Mouse (Mus musculus) B cell, adult 2 months (primary cell): ENCODE data around the gene Ttf1.
"Not testable (repeated sequence)": the region's sequence is repeated elsewhere in the genome, so short reads cannot be mapped to it uniquely, and the experiment has no call there.

Experiments used
- DNase-seq, 2 experiments: peaks; one replicate each; pipeline ENCODE4 v3.0.0; 2022

The Ttf1 gene

DNA sequence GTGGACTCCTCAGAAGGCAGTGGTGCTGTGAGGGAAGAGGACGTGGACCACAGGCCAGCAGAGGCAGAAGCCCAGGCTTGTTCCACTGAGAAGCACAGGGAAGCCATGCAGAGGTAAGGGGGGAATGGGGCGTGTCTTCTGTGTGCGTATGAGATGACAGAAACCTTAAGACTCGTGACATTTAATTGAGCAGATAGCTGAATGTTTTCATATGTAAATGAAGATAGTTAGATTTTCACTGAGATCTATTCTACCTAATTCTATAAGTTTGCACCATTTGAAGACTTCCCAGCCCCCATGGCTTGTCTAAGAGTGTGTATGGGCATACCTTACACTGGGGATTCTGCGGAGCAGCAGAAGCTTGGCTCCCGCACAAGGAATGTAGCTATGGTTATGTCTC is 5.7 kb downstream of the Ttf1 start:
- DNase-seq = no peak

DNA sequence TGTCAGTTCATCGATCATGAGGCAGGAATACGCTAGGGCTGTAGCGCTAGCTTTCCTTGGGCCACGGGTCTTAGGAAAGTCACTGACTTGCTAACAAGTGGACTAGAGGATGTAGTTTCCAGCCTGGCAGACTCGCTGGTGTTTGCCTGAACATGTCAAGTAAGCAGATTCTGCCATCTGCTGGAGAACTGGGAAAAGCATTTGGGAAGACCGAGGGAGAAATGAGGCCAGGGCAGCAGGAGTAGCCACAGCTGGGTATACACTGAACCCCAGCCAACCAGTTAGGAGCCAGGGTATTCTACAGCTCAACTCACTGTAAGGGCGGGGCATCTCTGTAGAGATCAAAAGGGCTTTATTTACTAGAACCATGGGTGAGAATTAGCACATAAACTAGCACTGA is 6.3 kb downstream of the Ttf1 start:
- no peak for DNase-seq

DNA sequence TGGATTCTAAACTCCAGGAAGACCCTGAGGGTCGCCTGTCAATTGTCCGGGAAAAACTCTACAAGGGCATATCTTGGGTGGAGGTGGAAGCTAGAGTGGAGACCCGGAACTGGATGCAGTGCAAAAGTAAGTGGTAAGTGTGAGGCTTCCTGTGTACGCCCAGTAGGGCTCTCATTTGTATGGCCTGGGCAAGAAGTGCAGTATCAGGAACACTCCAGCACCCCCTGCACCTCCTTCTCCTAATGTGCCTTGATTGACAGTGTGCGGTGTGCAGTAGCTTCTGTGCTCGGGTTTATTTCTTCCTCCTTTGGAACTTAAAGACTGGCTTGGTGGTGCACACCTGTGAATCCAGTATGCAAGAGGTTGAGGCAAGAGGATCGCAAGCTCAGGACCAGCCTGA is 14.6 kb downstream of the Ttf1 start:
- DNase-seq = no peak

DNA sequence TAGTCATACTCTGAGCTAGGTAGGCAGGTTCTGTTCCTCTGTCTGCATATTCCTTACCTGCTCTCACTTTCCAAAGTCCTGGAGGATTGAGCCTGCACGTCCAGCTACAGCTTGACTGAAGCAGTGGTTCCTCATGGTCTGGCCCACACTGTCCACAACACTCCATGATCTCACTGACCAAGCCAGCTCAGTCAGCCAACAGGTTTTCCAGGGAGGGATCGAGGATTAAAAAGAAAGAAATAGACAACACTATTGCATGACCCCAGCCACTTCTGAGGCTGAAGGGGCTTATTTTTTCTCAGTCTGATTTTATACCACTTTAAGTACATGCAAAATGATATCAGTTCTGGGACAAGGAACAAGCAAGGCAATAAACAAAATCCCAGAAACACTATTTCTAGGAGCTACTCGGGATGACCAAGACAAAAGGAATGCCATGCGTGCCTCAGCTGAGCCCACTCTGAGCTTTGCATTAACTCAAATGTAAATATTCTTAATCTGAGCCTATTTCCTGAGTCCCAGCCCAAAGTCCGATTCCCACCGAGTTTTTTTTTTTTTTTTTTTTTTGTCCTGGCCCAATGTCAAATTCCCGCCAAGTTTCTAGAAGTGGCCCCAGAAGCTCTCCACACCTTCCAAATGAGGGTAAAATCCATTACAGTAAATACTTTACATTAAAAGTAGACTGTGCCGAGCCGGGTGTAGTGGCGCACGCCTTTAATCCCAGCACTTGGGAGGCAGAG is 15.4 kb downstream of the Ttf1 start:
- DNase-seq = no peak

DNA sequence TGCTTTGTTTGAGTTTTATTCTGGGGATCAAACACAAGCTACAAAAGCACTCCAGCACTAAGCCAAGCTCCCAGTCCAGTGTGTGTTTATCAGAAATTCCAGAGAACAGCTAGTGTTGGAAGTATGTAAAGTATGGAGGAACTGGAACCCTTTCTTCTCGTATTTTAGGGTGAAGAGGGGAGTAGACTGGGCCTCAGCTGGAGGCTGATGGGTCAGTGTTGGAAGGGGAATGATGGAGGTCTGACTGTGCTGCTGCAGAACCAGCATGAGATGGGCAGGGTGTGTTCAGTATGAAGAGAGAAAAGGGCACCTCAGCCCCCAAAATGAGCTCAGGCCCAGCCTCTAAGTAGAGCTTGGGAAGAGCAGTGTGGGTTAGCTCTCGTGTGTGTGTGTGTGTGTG is 16.2 kb downstream of the Ttf1 start:
- no peak for DNase-seq

DNA sequence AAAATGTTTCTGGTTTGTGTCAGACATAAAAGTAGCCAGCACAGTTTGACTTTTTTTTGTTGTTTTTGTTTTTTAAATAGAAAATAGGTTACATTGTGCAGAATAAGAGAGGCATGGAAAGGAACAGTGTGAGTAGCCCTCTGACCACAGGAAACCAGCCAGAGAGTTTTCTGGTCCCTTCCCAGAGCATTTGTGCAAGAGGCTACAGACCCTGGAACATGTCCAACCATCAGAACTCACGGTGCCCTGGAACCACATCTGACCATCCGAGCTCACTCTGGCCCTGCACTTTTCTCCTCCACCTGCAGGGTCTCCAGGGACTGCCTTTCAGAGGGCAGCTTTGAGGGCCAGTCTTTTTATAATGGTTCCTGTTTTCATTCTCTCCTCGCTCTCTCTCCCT is 21.9 kb downstream of the Ttf1 start:
- DNase-seq = no peak

DNA sequence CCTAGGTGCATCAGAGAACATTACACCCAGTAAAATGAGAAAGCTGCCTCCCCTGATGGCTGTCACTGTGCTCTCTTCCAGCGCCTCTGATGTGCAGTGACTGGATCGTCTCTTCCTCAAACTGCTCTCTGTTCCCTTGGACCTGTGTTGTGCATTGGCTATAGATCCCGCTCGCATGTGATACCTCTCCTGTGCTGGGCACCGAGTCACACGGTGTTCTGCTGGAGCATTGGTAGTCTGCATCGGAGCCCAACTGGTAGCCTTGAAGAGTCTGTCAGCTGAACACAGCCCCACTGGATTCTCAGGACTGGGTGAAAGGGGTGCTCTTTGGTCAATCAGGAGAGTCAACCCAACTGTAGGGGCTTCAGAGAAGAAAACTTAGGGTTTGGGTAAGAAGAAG is 26.0 kb downstream of the Ttf1 start:
- no peak for DNase-seq

DNA sequence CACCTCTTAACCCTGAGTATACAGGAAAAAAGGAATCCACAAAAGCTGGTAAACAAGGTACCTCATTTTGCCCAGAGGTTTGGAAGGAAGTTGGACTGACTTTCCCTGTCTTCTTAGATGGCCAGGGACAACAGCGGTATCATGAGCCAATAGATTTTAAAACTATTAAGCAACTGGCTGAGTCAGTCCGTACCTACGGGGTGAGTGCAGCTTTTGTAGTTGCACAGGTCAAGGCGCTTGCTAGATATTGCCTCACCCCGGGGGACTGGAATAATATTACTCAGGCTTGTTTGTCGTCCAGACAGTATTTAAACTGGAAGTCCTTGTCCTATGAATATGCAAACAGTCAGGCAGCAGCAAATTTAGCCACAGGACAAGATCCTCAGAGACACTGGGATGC is 29.2 kb downstream of the Ttf1 start:
- DNase-seq = not testable (repeated sequence)

DNA sequence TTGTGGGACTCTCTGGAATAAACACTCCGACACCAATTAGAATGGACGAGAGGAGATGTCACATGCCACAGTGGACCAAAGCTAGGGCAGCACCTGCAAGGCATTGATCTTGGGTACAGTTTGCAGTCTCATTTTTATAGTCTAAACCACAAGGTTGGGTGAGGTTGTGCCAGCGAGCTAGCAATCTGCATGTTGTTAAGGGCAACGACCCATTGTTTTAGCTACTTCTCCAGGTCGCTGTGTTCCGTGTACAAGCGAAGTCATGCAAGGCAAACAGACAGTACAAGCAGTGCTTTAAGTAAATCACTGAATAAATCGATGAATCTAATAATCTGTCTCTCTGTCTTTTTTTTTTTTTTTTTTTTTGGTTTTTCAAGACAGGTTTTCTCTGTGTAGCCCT is 35.6 kb downstream of the Ttf1 start:
- no peak for DNase-seq

DNA sequence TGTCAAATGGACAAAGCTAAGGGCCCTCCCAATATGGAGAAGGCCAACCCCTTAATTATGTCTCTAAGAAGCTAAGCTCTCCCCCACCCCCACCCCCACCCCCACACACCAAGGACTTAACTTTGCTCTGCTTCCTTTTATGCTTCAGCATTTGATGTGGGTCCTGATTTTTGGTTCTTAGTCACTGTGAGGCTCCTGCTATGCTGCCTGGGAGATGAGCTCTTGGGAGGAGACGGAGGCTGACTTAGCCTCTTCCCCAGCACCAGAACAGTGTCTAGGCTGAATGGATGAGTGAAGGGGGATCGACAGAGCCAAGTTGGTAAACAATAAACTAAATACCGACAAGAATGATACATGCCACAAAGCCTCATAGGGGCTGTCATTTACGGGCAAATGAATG is 36.7 kb downstream of the Ttf1 start:
- DNase-seq = no peak

DNA sequence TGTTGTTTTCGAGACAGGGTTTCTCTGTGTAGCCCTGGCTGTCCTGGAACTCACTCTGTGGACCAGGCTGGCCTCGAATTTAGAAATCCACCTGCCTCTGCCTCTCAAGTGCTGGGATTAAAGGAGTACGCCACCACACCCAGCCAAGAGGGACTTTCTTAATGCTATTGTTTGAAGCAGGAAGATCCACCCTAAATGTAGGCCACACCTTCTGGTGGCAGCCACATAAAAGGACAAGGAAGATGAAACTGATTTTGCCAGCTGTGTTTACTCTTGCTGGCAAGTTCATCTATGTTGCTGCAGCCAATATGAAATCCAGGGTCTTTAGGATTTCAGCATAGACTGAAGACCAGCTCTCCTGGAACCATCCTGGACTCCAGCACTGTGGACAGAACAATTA is 37.4 kb downstream of the Ttf1 start:
- DNase-seq = no peak

DNA sequence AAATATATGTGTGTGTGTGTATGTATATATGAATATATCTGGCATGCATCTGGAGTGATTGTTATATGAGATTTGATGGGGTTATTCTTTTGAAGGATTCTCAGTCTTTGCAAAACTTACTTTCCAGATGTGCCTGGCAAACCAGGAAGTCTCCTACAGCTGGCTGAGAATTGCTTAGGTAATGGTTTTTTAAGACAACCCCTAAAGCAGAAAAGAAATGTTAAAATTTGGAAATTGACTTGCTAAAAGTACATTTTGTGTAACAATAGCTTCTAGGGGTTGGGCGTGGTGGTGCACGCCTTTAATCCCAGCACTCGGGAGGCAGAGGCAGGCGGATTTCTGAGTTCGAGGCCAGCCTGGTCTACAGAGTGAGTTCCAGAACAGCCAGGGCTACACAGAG is 37.9 kb downstream of the Ttf1 start:
- DNase-seq = not testable (repeated sequence)

DNA sequence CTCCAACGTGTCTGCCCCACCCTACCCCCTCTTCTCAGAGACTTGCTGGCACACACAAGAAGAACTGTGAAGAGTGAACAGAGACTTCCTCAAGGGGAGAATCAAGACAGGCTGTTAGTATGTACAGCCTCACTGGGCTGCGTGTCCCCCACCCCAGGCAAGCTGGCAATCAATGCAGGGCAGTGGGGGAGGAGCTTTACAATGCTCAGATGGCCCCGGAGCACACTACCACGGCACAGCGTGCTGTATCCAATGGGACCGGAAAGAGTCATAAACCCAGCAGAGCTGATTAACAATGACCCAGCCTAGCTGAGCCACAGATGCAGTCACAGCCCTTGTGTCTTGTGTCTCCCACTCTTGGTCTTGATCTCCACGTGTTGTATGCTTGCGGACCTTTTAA is 38.7 kb downstream of the Ttf1 start:
- DNase-seq = no peak

DNA sequence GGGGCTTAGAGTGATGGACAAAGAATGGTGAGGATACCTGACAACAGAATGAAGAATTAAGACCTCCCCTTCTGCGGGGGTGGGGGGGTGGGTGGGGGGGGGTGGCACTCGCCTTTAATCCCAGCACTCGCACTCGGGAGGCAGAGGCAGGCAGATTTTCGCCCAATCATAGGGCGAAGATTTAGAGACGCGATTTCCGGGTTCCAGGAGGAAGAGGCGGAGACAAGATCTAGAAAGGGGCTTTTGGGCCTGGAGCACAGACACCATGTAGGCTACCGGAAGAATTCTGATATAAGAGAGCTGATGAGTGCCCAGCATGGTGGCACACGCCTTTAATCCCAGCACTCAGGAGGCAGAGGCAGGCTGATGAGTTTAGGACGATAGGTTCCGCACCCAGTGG is 39.6 kb downstream of the Ttf1 start:
- DNase-seq = no peak

DNA sequence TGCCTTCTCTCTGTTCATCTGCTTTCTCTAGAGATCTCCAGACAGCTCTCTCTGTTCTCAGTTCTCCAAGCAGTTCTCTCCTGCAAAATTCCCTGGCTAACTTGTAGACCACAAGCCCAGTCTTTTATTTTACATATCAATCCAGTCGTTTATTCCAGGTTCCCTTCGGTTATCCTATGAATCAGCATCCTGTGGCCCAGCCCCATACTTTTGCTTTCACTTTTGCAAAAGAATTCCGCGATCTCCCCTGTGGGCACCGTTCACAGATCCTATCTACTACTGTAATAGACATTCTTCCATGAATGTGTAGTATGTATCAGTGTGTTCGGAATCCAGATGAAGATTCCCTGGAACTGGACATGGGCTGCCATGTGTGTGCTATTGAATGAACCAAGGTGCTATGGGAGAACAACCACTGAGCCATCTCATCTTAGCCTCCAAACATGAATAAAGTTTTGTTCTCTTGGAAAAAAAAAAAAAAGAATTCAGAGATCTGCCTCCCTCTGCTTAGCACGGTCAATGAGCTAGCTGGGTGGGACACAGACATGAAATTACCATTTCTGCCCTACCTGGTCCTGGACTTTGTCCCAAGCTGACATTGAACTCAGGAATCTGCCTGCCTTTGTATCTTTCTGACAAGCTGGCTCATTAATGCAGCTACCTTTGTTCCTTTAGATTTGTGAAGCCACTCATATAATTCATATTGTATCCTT is 40.9 kb downstream of the Ttf1 start:
- DNase-seq = no peak

DNA sequence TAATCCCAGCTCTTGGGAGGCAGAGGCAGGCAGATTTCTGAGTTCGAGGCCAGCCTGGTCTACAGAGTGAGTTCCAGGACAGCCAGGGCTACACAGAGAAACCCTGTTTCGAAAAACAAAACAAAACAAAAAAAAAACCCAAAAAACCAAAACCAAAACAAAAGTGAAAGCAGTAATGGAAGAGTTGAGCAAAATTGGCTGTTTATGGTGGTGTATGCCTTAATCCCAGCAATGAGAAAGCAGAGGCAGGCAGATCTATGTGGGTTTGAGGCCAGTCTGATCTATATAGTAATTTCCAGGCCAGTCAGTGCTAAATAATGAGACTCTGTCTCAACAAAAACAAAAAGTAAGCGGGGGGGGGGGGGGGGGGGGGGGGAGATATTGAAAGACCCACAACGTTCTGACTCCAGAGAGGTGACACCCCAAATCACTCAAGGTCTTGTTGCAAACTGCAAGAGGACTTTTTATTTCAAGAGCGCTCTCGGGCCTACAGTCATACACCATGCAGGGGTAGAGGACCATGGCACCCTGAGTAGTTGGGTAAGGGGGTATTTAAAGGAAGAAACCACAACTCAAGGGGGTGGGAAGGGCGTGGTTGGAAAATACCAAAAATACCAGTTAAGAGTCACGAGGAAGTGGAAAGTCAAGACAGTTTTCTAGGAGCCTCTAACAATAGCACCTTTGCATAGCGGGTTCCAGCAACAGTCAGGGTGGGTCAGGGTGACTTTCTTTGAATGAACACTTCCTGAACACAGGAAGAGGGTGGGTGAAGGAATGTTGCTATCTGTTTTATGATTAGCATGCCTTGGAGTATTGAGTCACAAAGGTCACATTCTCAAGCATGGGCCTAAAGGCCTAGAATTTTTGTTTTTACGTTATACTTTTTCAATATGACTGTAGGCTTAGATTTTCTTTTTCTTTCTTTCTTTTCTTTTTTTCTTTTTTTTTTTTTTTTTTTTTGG is 42.6 kb downstream of the Ttf1 start:
- DNase-seq = not testable (repeated sequence)

DNA sequence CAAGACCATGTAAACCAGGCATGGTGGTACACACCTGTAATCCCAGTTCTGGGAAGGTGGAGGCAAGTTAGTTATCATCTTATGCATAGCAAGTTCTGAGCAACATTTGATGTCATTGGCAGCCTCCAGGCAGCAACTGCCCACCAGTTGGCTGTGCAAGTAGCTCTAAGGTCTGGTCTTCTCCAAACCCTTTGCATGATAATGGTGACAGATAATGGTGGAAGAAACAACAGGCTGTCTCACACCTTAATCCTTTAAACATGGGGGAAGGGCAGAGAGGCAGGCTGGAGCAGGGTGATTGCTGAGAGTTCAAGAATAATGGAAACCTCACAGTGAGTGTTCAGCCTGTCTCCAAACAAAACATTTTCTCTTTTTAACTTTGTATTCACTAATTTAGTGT is 60.9 kb downstream of the Ttf1 start:
- no peak for DNase-seq

DNA sequence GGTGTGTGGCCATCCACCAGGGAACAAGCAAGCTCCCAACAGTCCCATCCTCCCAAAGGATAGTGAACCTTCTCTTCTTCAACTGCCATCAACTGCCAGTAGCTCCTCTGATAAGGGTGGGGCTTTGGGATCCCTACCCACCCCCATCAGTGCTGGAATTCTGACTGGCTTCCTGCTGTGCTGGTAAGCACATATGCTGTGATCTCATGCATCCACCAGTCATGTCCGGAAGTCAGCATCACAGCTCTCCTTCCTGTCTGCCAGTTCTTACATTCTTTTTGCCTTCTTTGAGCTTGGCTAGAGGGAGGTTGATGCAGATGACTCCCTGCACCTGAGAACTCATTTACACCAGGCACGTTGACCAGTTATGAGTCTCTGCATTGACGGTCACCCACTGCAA is 62.4 kb downstream of the Ttf1 start:
- no peak for DNase-seq

DNA sequence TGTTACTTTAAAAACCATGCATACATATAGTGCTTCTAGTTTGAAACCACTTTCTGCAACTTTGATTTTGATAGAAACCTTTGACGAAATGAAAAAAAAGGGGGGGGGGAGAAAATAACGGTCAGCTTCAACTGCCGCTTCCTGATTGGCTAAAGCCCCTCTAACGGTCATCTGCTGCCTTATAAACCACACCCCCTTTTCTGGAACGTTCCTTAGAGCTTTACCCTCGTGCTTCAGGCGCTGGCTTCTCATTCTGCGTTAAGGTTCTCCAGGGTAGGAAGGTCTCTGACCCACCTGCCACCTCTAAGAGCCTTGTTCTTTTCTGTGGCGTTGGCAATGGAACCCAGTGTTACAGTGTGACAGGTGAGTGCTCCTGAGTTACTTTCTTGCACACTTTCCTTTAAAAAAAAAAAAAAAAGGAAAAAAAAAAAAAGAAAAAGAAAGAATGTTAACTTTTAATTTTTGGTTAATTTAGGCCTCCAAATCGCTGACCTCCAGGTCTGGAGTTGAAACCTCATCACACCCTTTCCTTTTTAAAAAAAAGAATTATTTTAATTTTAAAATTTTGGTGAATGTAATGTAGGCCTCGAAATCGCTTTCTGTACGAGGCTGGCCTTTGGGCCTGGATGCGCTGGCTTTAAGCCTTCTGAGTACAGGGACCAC is 64.0 kb downstream of the Ttf1 start, which contains the start of gene Setx:
TSS of gene Setx (plus strand) at position 275 of the 663 bp plus-strand sequence.
- DNase-seq = peak in 1 of 2 experiments; percentile 10

DNA sequence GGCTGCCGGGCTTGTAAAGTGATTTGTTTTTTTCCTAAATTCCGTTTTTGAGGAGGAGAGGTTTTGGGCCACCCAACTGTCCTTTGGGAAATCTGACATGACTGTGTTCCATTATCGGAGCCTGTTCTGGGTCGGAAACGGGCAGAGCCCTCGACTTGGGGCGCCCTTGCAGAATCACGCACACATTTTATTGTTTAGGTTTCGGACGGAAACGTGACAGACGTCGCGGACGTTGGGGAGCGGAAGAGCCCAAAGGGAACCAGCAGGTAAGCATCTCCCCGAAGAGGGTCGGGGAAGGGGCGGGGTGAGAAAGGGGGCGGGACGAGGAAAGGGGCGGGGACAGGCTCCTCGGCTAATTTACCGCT is 64.5 kb downstream of the Ttf1 start:
- no peak for DNase-seq

DNA sequence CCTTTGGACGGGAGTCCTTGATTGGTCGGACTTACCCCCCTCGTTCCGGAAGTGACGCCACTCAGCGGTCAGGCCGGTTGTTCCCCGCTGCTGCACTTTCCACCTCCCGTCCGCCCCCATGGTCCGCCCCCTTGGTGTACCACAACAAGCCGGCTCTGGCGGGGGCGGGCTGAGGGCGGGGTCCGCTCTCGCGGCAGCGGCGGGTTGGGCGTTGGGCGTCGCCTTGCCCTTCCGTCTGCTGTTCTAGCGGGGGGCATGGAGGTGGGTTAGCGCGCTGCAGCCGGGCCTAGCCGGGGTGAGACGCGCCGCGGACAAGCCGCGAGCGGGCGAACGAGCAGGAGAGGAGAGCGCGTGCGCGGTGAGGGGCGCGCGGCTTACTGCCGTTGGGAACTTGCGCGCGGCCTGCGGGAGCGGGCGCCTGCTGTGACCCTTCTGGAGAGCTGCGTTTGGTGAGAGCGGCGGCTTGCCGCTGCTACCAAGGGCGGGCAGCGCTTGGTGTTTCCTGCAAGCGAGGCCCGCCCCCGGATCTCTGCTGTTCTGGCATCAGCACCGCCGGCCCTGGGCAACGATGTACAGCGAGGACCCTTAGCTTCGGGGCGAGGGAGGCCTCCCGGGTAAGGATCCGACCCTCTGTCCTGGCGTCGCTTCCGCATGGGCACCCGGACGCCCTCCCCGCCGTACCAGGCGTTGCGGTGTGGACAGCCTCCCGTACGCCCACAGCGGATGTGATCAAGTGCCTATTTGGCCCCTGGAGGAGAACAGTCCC is 65.1 kb downstream of the Ttf1 start:
- peak; percentile 100 for DNase-seq
